Mouse (Mus musculus) stomach, postnatal 0 days (tissue): ENCODE measurements at regions not wholly inside any gene's neighbourhood (a gene's known extent, or its start where the extent isn't known, plus 50 kb on each side); places are given as distances from the start of the nearest gene placed in this dataset.
A peak's percentile ranks its signal among the peaks of the same experiment; 100 is the strongest.

ENCODE experiments used
- CTCF ChIP-seq: IDR thresholded peaks from 2 replicates; pipeline ENCODE4 v1.5.1; 2016; ENCODE audit warnings: antibody characterized with exemption, low read depth, mild to moderate bottlenecking, moderate library complexity
- EP300 ChIP-seq: optimal IDR thresholded peaks from 2 replicates; pipeline ENCODE3; 2016; ENCODE audit warnings: antibody characterized with exemption

DNA sequence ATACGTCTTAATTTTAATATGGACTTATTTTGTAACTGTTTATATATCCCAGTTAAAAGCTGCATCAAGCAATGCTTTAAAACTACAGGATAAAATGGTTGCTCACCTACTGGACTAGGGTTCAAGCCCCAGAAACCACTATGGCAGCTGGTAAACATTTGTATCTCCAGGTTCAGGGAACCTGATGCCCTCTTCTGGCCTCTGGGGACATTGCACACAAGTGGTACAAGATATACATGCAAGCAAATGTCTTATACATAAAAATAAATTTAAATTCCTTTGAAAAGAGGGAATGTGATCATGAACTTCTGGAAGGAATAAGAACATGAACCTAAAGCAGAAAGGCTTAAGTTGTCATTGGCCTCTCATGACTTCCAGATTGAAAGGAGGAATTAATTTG lies 257.8 kb upstream of the Ift57 start:
- TF ChIP-seq CTCF (peak; percentile 57), EP300 (no peak)
